Mouse (Mus musculus): ENCODE measurements at regions not wholly inside any gene's neighbourhood (a gene's known extent, or its start where the extent isn't known, plus 50 kb on each side); places are given as distances from the start of the nearest gene placed in this dataset.

- Histone ChIP-seq H3K27me3 (ENCODE audit: control insufficient read depth, insufficient read depth, low read length) (no peaks in the 10 kb centered on the region), H3K4me1 (ENCODE audit: control insufficient read depth, insufficient read depth, low read length) (no peaks in the 10 kb centered on the region; the same call in 1 of the 2 replicates), H3K4me3 (replicated peaks; ENCODE audit: insufficient read depth, low read depth, low read length) (no peak overlapping the region), H3K27ac (ENCODE audit: insufficient read depth, low read length) (no peak overlapping the region)
- no peak for DNase-seq
- no peak for TF ChIP-seq CTCF (IDR thresholded peaks at IDR 0.05; ENCODE audit: borderline replicate concordance, insufficient read depth, low read depth, low read length)
- no peak for TF ChIP-seq POLR2A (IDR thresholded peaks at IDR 0.05; ENCODE audit: borderline replicate concordance, insufficient read depth, low read length)
- 44% methylated on average over 3 of the region's 3 CpGs for WGBS
These were observed 989.2 kb downstream of the Ttll7 start for GRCm38 (mm10) chr3:147841357-147841756.

GRCm38 (mm10) chr3:147838816-147839215, 986.6 kb downstream of the Ttll7 start:
- Histone ChIP-seq H3K4me3 (replicated peaks; ENCODE audit: insufficient read depth, low read depth, low read length) (no peak overlapping the region), H3K27me3 (ENCODE audit: control insufficient read depth, insufficient read depth, low read length) (no peaks in the 10 kb centered on the region), H3K27ac (ENCODE audit: insufficient read depth, low read length) (no peak overlapping the region), H3K4me1 (ENCODE audit: control insufficient read depth, insufficient read depth, low read length) (no peaks in the 10 kb centered on the region; the same call in 1 of the 2 replicates)
- DNase-seq = no peak
- WGBS = 72% methylated on average over 4 of the region's 4 CpGs
- TF ChIP-seq POLR2A (IDR thresholded peaks at IDR 0.05; ENCODE audit: borderline replicate concordance, insufficient read depth, low read length) = no peak

GRCm38 (mm10) chr3:147835716-147836115, 983.5 kb downstream of the Ttll7 start:
- no peak for TF ChIP-seq POLR2A (IDR thresholded peaks at IDR 0.05; ENCODE audit: borderline replicate concordance, insufficient read depth, low read length)
- no peak for TF ChIP-seq CTCF (IDR thresholded peaks at IDR 0.05; ENCODE audit: borderline replicate concordance, insufficient read depth, low read depth, low read length)
- Histone ChIP-seq H3K4me3 (replicated peaks; ENCODE audit: insufficient read depth, low read depth, low read length) (no peak overlapping the region), H3K4me1 (ENCODE audit: control insufficient read depth, insufficient read depth, low read length) (no peaks in the 10 kb centered on the region), H3K27ac (ENCODE audit: insufficient read depth, low read length) (no peak overlapping the region), H3K27me3 (ENCODE audit: control insufficient read depth, insufficient read depth, low read length) (no peaks in the 10 kb centered on the region)
- 87% methylated on average over 2 of the region's 2 CpGs for WGBS
- DNase-seq = no peak

- WGBS = 90% methylated on average over 1 of the region's 1 CpGs
- Histone ChIP-seq H3K27me3 (ENCODE audit: control insufficient read depth, insufficient read depth, low read length) (no peaks in the 10 kb centered on the region), H3K4me1 (ENCODE audit: control insufficient read depth, insufficient read depth, low read length) (no peaks in the 10 kb centered on the region), H3K27ac (ENCODE audit: insufficient read depth, low read length) (no peak overlapping the region), H3K4me3 (replicated peaks; ENCODE audit: insufficient read depth, low read depth, low read length) (no peak overlapping the region)
- TF ChIP-seq POLR2A (IDR thresholded peaks at IDR 0.05; ENCODE audit: borderline replicate concordance, insufficient read depth, low read length) (no peak), CTCF (IDR thresholded peaks at IDR 0.05; ENCODE audit: borderline replicate concordance, insufficient read depth, low read depth, low read length) (no peak)
- no peak for DNase-seq
These were observed 973.2 kb downstream of the Ttll7 start for GRCm38 (mm10) chr3:147825337-147825736.

GRCm38 (mm10) chr3:147824451-147824850, 972.3 kb downstream of the Ttll7 start:
- DNase-seq = no peak
- TF ChIP-seq POLR2A (IDR thresholded peaks at IDR 0.05; ENCODE audit: borderline replicate concordance, insufficient read depth, low read length) (no peak), CTCF (IDR thresholded peaks at IDR 0.05; ENCODE audit: borderline replicate concordance, insufficient read depth, low read depth, low read length) (no peak)
- Histone ChIP-seq H3K4me3 (replicated peaks; ENCODE audit: insufficient read depth, low read depth, low read length) (no peak overlapping the region), H3K27ac (ENCODE audit: insufficient read depth, low read length) (no peak overlapping the region), H3K27me3 (ENCODE audit: control insufficient read depth, insufficient read depth, low read length) (no peaks in the 10 kb centered on the region), H3K4me1 (ENCODE audit: control insufficient read depth, insufficient read depth, low read length) (no peaks in the 10 kb centered on the region)

- no peak for DNase-seq
- Histone ChIP-seq H3K27me3 (ENCODE audit: control insufficient read depth, insufficient read depth, low read length) (no peaks in the 10 kb centered on the region), H3K27ac (ENCODE audit: insufficient read depth, low read length) (no peak overlapping the region), H3K4me3 (replicated peaks; ENCODE audit: insufficient read depth, low read depth, low read length) (no peak overlapping the region), H3K4me1 (ENCODE audit: control insufficient read depth, insufficient read depth, low read length) (no peaks in the 10 kb centered on the region)
- TF ChIP-seq CTCF (IDR thresholded peaks at IDR 0.05; ENCODE audit: borderline replicate concordance, insufficient read depth, low read depth, low read length) = no peak
These were observed 962.0 kb downstream of the Ttll7 start for GRCm38 (mm10) chr3:147814080-147814650.

- H3K27ac ChIP-seq (ENCODE audit: insufficient read depth, low read length) = no peak overlapping the region
- no peak overlapping the region for H3K4me3 ChIP-seq (replicated peaks; ENCODE audit: insufficient read depth, low read depth, low read length)
- DNase-seq = no peak
- 27% methylated on average over 4 of the region's 4 CpGs for WGBS
- TF ChIP-seq CTCF (IDR thresholded peaks at IDR 0.05; ENCODE audit: borderline replicate concordance, insufficient read depth, low read depth, low read length) = no peak
- no peaks in the 10 kb centered on the region for H3K4me1 ChIP-seq (ENCODE audit: control insufficient read depth, insufficient read depth, low read length)
- H3K27me3 ChIP-seq (ENCODE audit: control insufficient read depth, insufficient read depth, low read length) = no peaks in the 10 kb centered on the region
These were observed 950.4 kb downstream of the Ttll7 start for GRCm38 (mm10) chr3:147802546-147802945.

- Histone ChIP-seq H3K27me3 (ENCODE audit: control insufficient read depth, insufficient read depth, low read length) (no peaks in the 10 kb centered on the region), H3K4me3 (replicated peaks; ENCODE audit: insufficient read depth, low read depth, low read length) (no peak overlapping the region), H3K27ac (ENCODE audit: insufficient read depth, low read length) (no peak overlapping the region), H3K4me1 (ENCODE audit: control insufficient read depth, insufficient read depth, low read length) (no peaks in the 10 kb centered on the region)
- TF ChIP-seq CTCF (IDR thresholded peaks at IDR 0.05; ENCODE audit: borderline replicate concordance, insufficient read depth, low read depth, low read length) = no peak
- TF ChIP-seq POLR2A (IDR thresholded peaks at IDR 0.05; ENCODE audit: borderline replicate concordance, insufficient read depth, low read length) = no peak
- WGBS = 51% methylated on average over 8 of the region's 8 CpGs
- no peak for DNase-seq
These were observed 944.4 kb downstream of the Ttll7 start for GRCm38 (mm10) chr3:147796524-147796923.

Data from cerebellum, adult 2 months (tissue).